Mouse (Mus musculus): ENCODE results near the gene Gm5737. TPM values are rescaled to one million over a fixed set of nuclear protein-coding genes. Genes with fewer than 3 reads are reported as not detected.

Gm5737 gene
- polyA plus RNA-seq, 1 experiment from 2014 or later = not detected

- DNase-seq (ENCODE audit: low spot score) (no peak), ATAC-seq (ENCODE audit: low FRiP score) (no peak)
- H3K4me1 ChIP-seq (replicated peaks; ENCODE audit: control insufficient read depth, insufficient read depth, low read length) = peaks cover 7% of the 10 kb centered on the region
- H3K27ac ChIP-seq = no peak overlapping the region
- H3K4me2 ChIP-seq (replicated peaks) = no peak overlapping the region
- no peak overlapping the region for H3K4me3 ChIP-seq (replicated peaks; ENCODE audit: low read length)
- H3K27me3 ChIP-seq (ENCODE audit: control insufficient read depth, insufficient read depth, low read length) = no peaks in the 10 kb centered on the region
- no peaks in the 10 kb centered on the region for H3K9me3 ChIP-seq (ENCODE audit: control insufficient read depth, low read length)
- 88% methylated on average over 11 of the region's 11 CpGs for WGBS
- H3K36me3 ChIP-seq (replicated peaks; ENCODE audit: control insufficient read depth, insufficient read depth) = peaks cover 4% of the 10 kb centered on the region; the same call in 1 of the 2 replicates
- no peak overlapping the region for H3K9ac ChIP-seq
Observed at GRCm38 (mm10) chr7:120859854-120860253, 47.7 kb downstream of the Gm5737 start.

GRCm38 (mm10) chr7:120860799-120861487 lies 48.8 kb downstream of the Gm5737 start:
- ATAC-seq (ENCODE audit: low FRiP score) (no peak), DNase-seq (ENCODE audit: low spot score) (no peak)
- Histone ChIP-seq H3K27me3 (ENCODE audit: control insufficient read depth, insufficient read depth, low read length) (no peaks in the 10 kb centered on the region), H3K36me3 (replicated peaks; ENCODE audit: control insufficient read depth, insufficient read depth) (peaks cover 4% of the 10 kb centered on the region; the same call in 1 of the 2 replicates), H3K4me3 (replicated peaks; ENCODE audit: low read length) (no peak overlapping the region), H3K27ac (no peak overlapping the region), H3K4me2 (replicated peaks) (no peak overlapping the region), H3K9me3 (ENCODE audit: control insufficient read depth, low read length) (no peaks in the 10 kb centered on the region), H3K4me1 (replicated peaks; ENCODE audit: control insufficient read depth, insufficient read depth, low read length) (peaks cover 15% of the 10 kb centered on the region), H3K9ac (no peak overlapping the region)
- 59% methylated on average over 10 of the region's 10 CpGs for WGBS

GRCm38 (mm10) chr7:120861488-120862047 lies 49.4 kb downstream of the Gm5737 start:
- ATAC-seq (ENCODE audit: low FRiP score) (no peak), DNase-seq (ENCODE audit: low spot score) (no peak)
- H3K4me3 ChIP-seq (replicated peaks; ENCODE audit: low read length) = no peak overlapping the region
- H3K27me3 ChIP-seq (ENCODE audit: control insufficient read depth, insufficient read depth, low read length) = no peaks in the 10 kb centered on the region
- H3K36me3 ChIP-seq (replicated peaks; ENCODE audit: control insufficient read depth, insufficient read depth) = peaks cover 4% of the 10 kb centered on the region; the same call in 1 of the 2 replicates
- 46% methylated on average over 2 of the region's 2 CpGs for whole genome bisulfite sequencing
- H3K9me3 ChIP-seq (ENCODE audit: control insufficient read depth, low read length) = no peaks in the 10 kb centered on the region
- H3K4me2 ChIP-seq (replicated peaks) = no peak overlapping the region
- H3K27ac ChIP-seq = no peak overlapping the region
- no peak overlapping the region for H3K9ac ChIP-seq
- peaks cover 18% of the 10 kb centered on the region for H3K4me1 ChIP-seq (replicated peaks; ENCODE audit: control insufficient read depth, insufficient read depth, low read length)

GRCm38 (mm10) chr7:120862196-120862595 lies 50.0 kb downstream of the Gm5737 start:
- no peak for ATAC-seq (ENCODE audit: low FRiP score)
- 22% methylated on average over 3 of the region's 3 CpGs for WGBS

GRCm38 (mm10) chr7:120862626-120863025 lies 50.5 kb downstream of the Gm5737 start:
- Histone ChIP-seq H3K4me3 (replicated peaks; ENCODE audit: low read length) (no peak overlapping the region), H3K9ac (no peak overlapping the region), H3K4me2 (replicated peaks) (no peak overlapping the region), H3K27me3 (ENCODE audit: control insufficient read depth, insufficient read depth, low read length) (no peaks in the 10 kb centered on the region), H3K27ac (no peak overlapping the region), H3K9me3 (ENCODE audit: control insufficient read depth, low read length) (no peaks in the 10 kb centered on the region), H3K36me3 (replicated peaks; ENCODE audit: control insufficient read depth, insufficient read depth) (peaks cover 4% of the 10 kb centered on the region; the same call in 1 of the 2 replicates), H3K4me1 (replicated peaks; ENCODE audit: control insufficient read depth, insufficient read depth, low read length) (peaks cover 18% of the 10 kb centered on the region)
- DNase-seq (ENCODE audit: low spot score) = no peak
- no peak for ATAC-seq (ENCODE audit: low FRiP score)
- WGBS = 69% methylated on average over 7 of the region's 7 CpGs

More at GRCm38 (mm10) chr7:120862196-120862595, 50.0 kb downstream of the Gm5737 start:
- no peaks in the 10 kb centered on the region for H3K9me3 ChIP-seq (ENCODE audit: control insufficient read depth, low read length)
- H3K36me3 ChIP-seq (replicated peaks; ENCODE audit: control insufficient read depth, insufficient read depth) = peaks cover 4% of the 10 kb centered on the region; the same call in 1 of the 2 replicates
- H3K4me2 ChIP-seq (replicated peaks) = no peak overlapping the region
- H3K27ac ChIP-seq = no peak overlapping the region
- no peak overlapping the region for H3K4me3 ChIP-seq (replicated peaks; ENCODE audit: low read length)
- peaks cover 18% of the 10 kb centered on the region for H3K4me1 ChIP-seq (replicated peaks; ENCODE audit: control insufficient read depth, insufficient read depth, low read length)
- H3K9ac ChIP-seq = no peak overlapping the region
- no peak for DNase-seq (ENCODE audit: low spot score)
- H3K27me3 ChIP-seq (ENCODE audit: control insufficient read depth, insufficient read depth, low read length) = no peaks in the 10 kb centered on the region

- no peaks in the 10 kb centered on the region for H3K9me3 ChIP-seq (ENCODE audit: control insufficient read depth, low read length)
- DNase-seq (ENCODE audit: low spot score) = no peak
- WGBS = 46% methylated on average over 5 of the region's 5 CpGs
Observed at GRCm38 (mm10) chr7:120863476-120863875, 51.3 kb downstream of the Gm5737 start.

GRCm38 (mm10) chr7:120865100-120865499 lies 52.9 kb downstream of the Gm5737 start:
- Histone ChIP-seq H3K4me3 (replicated peaks; ENCODE audit: low read length) (no peak overlapping the region), H3K4me1 (replicated peaks; ENCODE audit: control insufficient read depth, insufficient read depth, low read length) (peaks cover 18% of the 10 kb centered on the region), H3K4me2 (replicated peaks) (peak overlapping the region; percentile 18; the same call in 1 of the 2 replicates), H3K27ac (peak overlapping the region; percentile 55; the same call in 1 of the 2 replicates), H3K36me3 (replicated peaks; ENCODE audit: control insufficient read depth, insufficient read depth) (no peaks in the 10 kb centered on the region), H3K9ac (no peak overlapping the region), H3K9me3 (ENCODE audit: control insufficient read depth, low read length) (no peaks in the 10 kb centered on the region), H3K27me3 (ENCODE audit: control insufficient read depth, insufficient read depth, low read length) (no peaks in the 10 kb centered on the region)
- DNase-seq (ENCODE audit: low spot score) (peak; percentile 78), ATAC-seq (ENCODE audit: low FRiP score) (peak; percentile 76)
- 5% methylated on average over 7 of the region's 7 CpGs for WGBS

More at GRCm38 (mm10) chr7:120863476-120863875, 51.3 kb downstream of the Gm5737 start:
- ATAC-seq (ENCODE audit: low FRiP score) = no peak
- Histone ChIP-seq H3K9ac (no peak overlapping the region), H3K4me1 (replicated peaks; ENCODE audit: control insufficient read depth, insufficient read depth, low read length) (peaks cover 18% of the 10 kb centered on the region), H3K27me3 (ENCODE audit: control insufficient read depth, insufficient read depth, low read length) (no peaks in the 10 kb centered on the region), H3K4me3 (replicated peaks; ENCODE audit: low read length) (no peak overlapping the region), H3K4me2 (replicated peaks) (no peak overlapping the region), H3K27ac (no peak overlapping the region), H3K36me3 (replicated peaks; ENCODE audit: control insufficient read depth, insufficient read depth) (peaks cover 2% of the 10 kb centered on the region; the same call in 1 of the 2 replicates)

- Histone ChIP-seq H3K9me3 (ENCODE audit: control insufficient read depth, low read length) (no peaks in the 10 kb centered on the region), H3K36me3 (replicated peaks; ENCODE audit: control insufficient read depth, insufficient read depth) (no peaks in the 10 kb centered on the region), H3K4me2 (replicated peaks) (no peak overlapping the region), H3K4me1 (replicated peaks; ENCODE audit: control insufficient read depth, insufficient read depth, low read length) (peaks cover 18% of the 10 kb centered on the region), H3K27ac (peak overlapping the region; percentile 55; the same call in 1 of the 2 replicates), H3K27me3 (ENCODE audit: control insufficient read depth, insufficient read depth, low read length) (no peaks in the 10 kb centered on the region), H3K9ac (0 out of 2 replicates have a peak overlapping the region, but pooled peaks have one; percentile 4), H3K4me3 (replicated peaks; ENCODE audit: low read length) (no peak overlapping the region)
- ATAC-seq (ENCODE audit: low FRiP score) = no peak
- WGBS = 46% methylated on average over 4 of the region's 4 CpGs
- no peak for DNase-seq (ENCODE audit: low spot score)
Observed at GRCm38 (mm10) chr7:120865832-120866231, 53.7 kb downstream of the Gm5737 start.

- Histone ChIP-seq H3K9ac (no peak overlapping the region), H3K36me3 (replicated peaks; ENCODE audit: control insufficient read depth, insufficient read depth) (no peaks in the 10 kb centered on the region), H3K4me2 (replicated peaks) (no peak overlapping the region), H3K27ac (no peak overlapping the region), H3K4me3 (replicated peaks; ENCODE audit: low read length) (no peak overlapping the region), H3K27me3 (ENCODE audit: control insufficient read depth, insufficient read depth, low read length) (no peaks in the 10 kb centered on the region), H3K9me3 (ENCODE audit: control insufficient read depth, low read length) (no peaks in the 10 kb centered on the region), H3K4me1 (replicated peaks; ENCODE audit: control insufficient read depth, insufficient read depth, low read length) (peaks cover 18% of the 10 kb centered on the region)
- 76% methylated on average over 2 of the region's 2 CpGs for WGBS
- DNase-seq (ENCODE audit: low spot score) (no peak), ATAC-seq (ENCODE audit: low FRiP score) (no peak)
Observed at GRCm38 (mm10) chr7:120866684-120867083, 54.5 kb downstream of the Gm5737 start.
